Mouse (Mus musculus): ENCODE measurements at regions not wholly inside any gene's neighbourhood (a gene's known extent, or its start where the extent isn't known, plus 50 kb on each side); places are given as distances from the start of the nearest gene placed in this dataset.

- no peak for DNase-seq
- TF ChIP-seq CTCF (IDR thresholded peaks at IDR 0.05; ENCODE audit: insufficient read depth, low read length) (no peak), POLR2A (IDR thresholded peaks at IDR 0.05; ENCODE audit: borderline replicate concordance, extremely low read depth, low read depth, low read length) (no peak)
- no peaks in the 10 kb centered on the region for H3K4me1 ChIP-seq (ENCODE audit: control insufficient read depth, insufficient read depth, low read length)
- no peak overlapping the region for H3K4me3 ChIP-seq (replicated peaks; ENCODE audit: extremely low read depth, low read depth, low read length)
These were observed 388.5 kb upstream of the Sgcd start for GRCm38 (mm10) chr11:48377269-48377668.

GRCm38 (mm10) chr11:48351349-48352023 is 362.7 kb upstream of the Sgcd start:
- WGBS = 72% methylated on average over 4 of the region's 4 CpGs
- no peak for DNase-seq
- no peak for TF ChIP-seq CTCF (IDR thresholded peaks at IDR 0.05; ENCODE audit: insufficient read depth, low read length)
- TF ChIP-seq POLR2A (IDR thresholded peaks at IDR 0.05; ENCODE audit: borderline replicate concordance, extremely low read depth, low read depth, low read length) = no peak

GRCm38 (mm10) chr11:48314500-48314899 is 325.7 kb upstream of the Sgcd start:
- TF ChIP-seq POLR2A (IDR thresholded peaks at IDR 0.05; ENCODE audit: borderline replicate concordance, extremely low read depth, low read depth, low read length) = no peak
- no peak for TF ChIP-seq CTCF (IDR thresholded peaks at IDR 0.05; ENCODE audit: insufficient read depth, low read length)
- 74% methylated on average over 1 of the region's 1 CpGs for whole genome bisulfite sequencing
- Histone ChIP-seq H3K4me3 (replicated peaks; ENCODE audit: extremely low read depth, low read depth, low read length) (no peak overlapping the region), H3K4me1 (ENCODE audit: control insufficient read depth, insufficient read depth, low read length) (no peaks in the 10 kb centered on the region)
- DNase-seq = no peak

More at GRCm38 (mm10) chr11:48351349-48352023, 362.7 kb upstream of the Sgcd start:
- H3K4me1 ChIP-seq (ENCODE audit: control insufficient read depth, insufficient read depth, low read length) = no peaks in the 10 kb centered on the region
- H3K4me3 ChIP-seq (replicated peaks; ENCODE audit: extremely low read depth, low read depth, low read length) = no peak overlapping the region

- Histone ChIP-seq H3K4me3 (replicated peaks; ENCODE audit: extremely low read depth, low read depth, low read length) (no peak overlapping the region), H3K4me1 (ENCODE audit: control insufficient read depth, insufficient read depth, low read length) (no peaks in the 10 kb centered on the region)
- TF ChIP-seq CTCF (IDR thresholded peaks at IDR 0.05; ENCODE audit: insufficient read depth, low read length) (no peak), POLR2A (IDR thresholded peaks at IDR 0.05; ENCODE audit: borderline replicate concordance, extremely low read depth, low read depth, low read length) (no peak)
- WGBS = 49% methylated on average over 3 of the region's 3 CpGs
- no peak for DNase-seq
These were observed 306.6 kb upstream of the Sgcd start for GRCm38 (mm10) chr11:48295370-48295769.

GRCm38 (mm10) chr11:48262492-48262891 is 273.7 kb upstream of the Sgcd start:
- no peak for DNase-seq
- Histone ChIP-seq H3K4me1 (ENCODE audit: control insufficient read depth, insufficient read depth, low read length) (no peaks in the 10 kb centered on the region), H3K4me3 (replicated peaks; ENCODE audit: extremely low read depth, low read depth, low read length) (no peak overlapping the region)
- 64% methylated on average over 3 of the region's 3 CpGs for WGBS
- TF ChIP-seq POLR2A (IDR thresholded peaks at IDR 0.05; ENCODE audit: borderline replicate concordance, extremely low read depth, low read depth, low read length) = no peak
- no peak for TF ChIP-seq CTCF (IDR thresholded peaks at IDR 0.05; ENCODE audit: insufficient read depth, low read length)

GRCm38 (mm10) chr11:48261089-48261488 is 272.3 kb upstream of the Sgcd start:
- WGBS = 12% methylated on average over 1 of the region's 1 CpGs
- Histone ChIP-seq H3K4me3 (replicated peaks; ENCODE audit: extremely low read depth, low read depth, low read length) (no peak overlapping the region), H3K4me1 (ENCODE audit: control insufficient read depth, insufficient read depth, low read length) (no peaks in the 10 kb centered on the region)
- TF ChIP-seq CTCF (IDR thresholded peaks at IDR 0.05; ENCODE audit: insufficient read depth, low read length) (no peak), POLR2A (IDR thresholded peaks at IDR 0.05; ENCODE audit: borderline replicate concordance, extremely low read depth, low read depth, low read length) (no peak)
- DNase-seq = no peak

GRCm38 (mm10) chr11:48250678-48251317 is 262.0 kb upstream of the Sgcd start:
- no peak for TF ChIP-seq CTCF (IDR thresholded peaks at IDR 0.05; ENCODE audit: insufficient read depth, low read length)
- TF ChIP-seq POLR2A (IDR thresholded peaks at IDR 0.05; ENCODE audit: borderline replicate concordance, extremely low read depth, low read depth, low read length) = no peak
- H3K4me3 ChIP-seq (replicated peaks; ENCODE audit: extremely low read depth, low read depth, low read length) = no peak overlapping the region
- H3K4me1 ChIP-seq (ENCODE audit: control insufficient read depth, insufficient read depth, low read length) = no peaks in the 10 kb centered on the region; the same call in none of the 2 replicates
- 80% methylated on average over 4 of the region's 4 CpGs for WGBS
- no peak for DNase-seq

GRCm38 (mm10) chr11:48249315-48249714 is 260.5 kb upstream of the Sgcd start:
- H3K4me3 ChIP-seq (replicated peaks; ENCODE audit: extremely low read depth, low read depth, low read length) = no peak overlapping the region
- H3K4me1 ChIP-seq (ENCODE audit: control insufficient read depth, insufficient read depth, low read length) = no peaks in the 10 kb centered on the region; the same call in none of the 2 replicates
- DNase-seq = no peak
- WGBS = 22% methylated on average over 1 of the region's 1 CpGs
- TF ChIP-seq POLR2A (IDR thresholded peaks at IDR 0.05; ENCODE audit: borderline replicate concordance, extremely low read depth, low read depth, low read length) (no peak), CTCF (IDR thresholded peaks at IDR 0.05; ENCODE audit: insufficient read depth, low read length) (no peak)

- WGBS = 75% methylated on average over 4 of the region's 4 CpGs
- TF ChIP-seq POLR2A (IDR thresholded peaks at IDR 0.05; ENCODE audit: borderline replicate concordance, extremely low read depth, low read depth, low read length) (no peak), CTCF (IDR thresholded peaks at IDR 0.05; ENCODE audit: insufficient read depth, low read length) (no peak)
- Histone ChIP-seq H3K4me1 (ENCODE audit: control insufficient read depth, insufficient read depth, low read length) (no peaks in the 10 kb centered on the region), H3K4me3 (replicated peaks; ENCODE audit: extremely low read depth, low read depth, low read length) (no peak overlapping the region)
- no peak for DNase-seq
These were observed 232.4 kb upstream of the Sgcd start for GRCm38 (mm10) chr11:48221156-48221555.

- TF ChIP-seq POLR2A (IDR thresholded peaks at IDR 0.05; ENCODE audit: borderline replicate concordance, extremely low read depth, low read depth, low read length) (no peak), CTCF (IDR thresholded peaks at IDR 0.05; ENCODE audit: insufficient read depth, low read length) (no peak)
- no peak for DNase-seq
- 61% methylated on average over 1 of the region's 1 CpGs for WGBS
- no peak overlapping the region for H3K4me3 ChIP-seq (replicated peaks; ENCODE audit: extremely low read depth, low read depth, low read length)
- no peaks in the 10 kb centered on the region for H3K4me1 ChIP-seq (ENCODE audit: control insufficient read depth, insufficient read depth, low read length)
These were observed 230.4 kb upstream of the Sgcd start for GRCm38 (mm10) chr11:48219157-48219556.
